Mouse (Mus musculus): ENCODE results near the gene Styk1.

- no peak for TF ChIP-seq HCFC1 (IDR thresholded peaks at IDR 0.05; ENCODE audit: borderline replicate concordance, insufficient read depth, low read length)
- no peak for TF ChIP-seq ZC3H11A (IDR thresholded peaks at IDR 0.05; ENCODE audit: borderline replicate concordance, low read depth, low read length)
These were observed 58.8 kb downstream of the Styk1 start for GRCm38 (mm10) chr6:131294435-131295112.
